Mouse (Mus musculus): ENCODE measurements at regions not wholly inside any gene's neighbourhood (a gene's known extent, or its start where the extent isn't known, plus 50 kb on each side); places are given as distances from the start of the nearest gene placed in this dataset.
A peak's percentile ranks its signal among the peaks of the same experiment; 100 is the strongest.

- DNase-seq, result no peak
Observed at GRCm38 (mm10) chr4:8998606-8999005, 759.8 kb upstream of the Car8 start.

- no peak for DNase-seq
Observed at GRCm38 (mm10) chr4:8992171-8992570, 753.3 kb upstream of the Car8 start.

GRCm38 (mm10) chr4:8990551-8990950, 751.7 kb upstream of the Car8 start:
- DNase-seq, result no peak

- no peak for DNase-seq
Observed at GRCm38 (mm10) chr4:8989614-8990013, 750.8 kb upstream of the Car8 start.

- DNase-seq, result no peak
Observed at GRCm38 (mm10) chr4:8989110-8989509, 750.3 kb upstream of the Car8 start.

DNA sequence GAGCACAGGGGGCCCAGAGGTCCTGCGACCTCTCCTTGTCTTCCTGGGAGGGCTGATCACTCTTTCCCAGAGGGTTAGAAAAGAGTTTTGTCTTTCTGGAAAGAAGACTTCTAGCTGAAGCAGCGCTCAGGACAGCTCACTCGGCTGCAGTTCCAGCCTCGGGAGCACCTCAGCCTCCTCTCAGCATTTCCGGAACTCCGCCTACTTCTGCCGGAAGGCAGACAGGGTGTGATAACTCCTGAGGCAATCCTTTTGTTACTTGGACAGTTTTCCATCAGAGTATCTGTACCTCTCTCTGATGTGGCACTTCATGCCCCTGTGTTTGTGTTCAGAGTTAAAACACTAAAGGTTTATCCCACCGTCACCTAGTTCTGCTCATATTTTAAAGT, 749.5 kb upstream of the Car8 start:
- no peak for DNase-seq

DNA sequence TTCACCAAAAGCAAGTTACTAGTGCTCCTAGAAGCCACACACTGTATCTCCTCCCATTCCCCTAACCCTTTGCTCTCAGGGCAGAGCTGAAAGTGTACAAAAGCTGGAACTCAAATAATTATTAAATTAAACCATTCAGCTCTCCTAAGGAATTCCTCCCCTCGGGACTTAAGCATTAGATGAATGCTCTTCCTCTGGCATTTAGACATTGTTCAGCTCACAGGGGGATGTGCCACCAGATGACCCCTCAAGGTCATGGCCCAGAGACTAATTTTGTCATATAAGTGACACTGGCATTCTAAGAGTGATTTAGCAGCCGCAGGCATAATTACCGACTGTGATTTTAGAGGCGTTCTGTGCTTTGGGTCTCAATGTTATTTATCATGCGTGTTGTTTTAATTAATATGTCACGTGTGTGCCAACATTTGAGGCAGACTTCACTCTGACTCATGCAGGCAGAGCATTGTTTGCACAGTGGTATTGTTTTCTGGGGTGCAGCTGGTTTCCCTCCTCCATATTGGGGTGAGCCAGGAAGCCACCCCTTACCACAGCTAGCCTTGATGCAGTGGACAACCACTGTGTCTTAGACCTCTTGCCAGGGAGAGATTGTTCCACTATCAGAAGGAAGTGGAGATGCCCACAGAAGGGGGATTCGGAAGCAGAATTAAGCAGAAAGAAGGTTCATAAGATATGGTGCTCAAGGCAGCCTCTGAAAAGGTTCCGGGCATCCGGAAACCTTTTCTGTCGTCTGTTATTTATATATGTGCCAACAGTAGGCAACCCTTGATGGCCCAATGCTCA, 748.9 kb upstream of the Car8 start:
- DNase-seq, result no peak

DNA sequence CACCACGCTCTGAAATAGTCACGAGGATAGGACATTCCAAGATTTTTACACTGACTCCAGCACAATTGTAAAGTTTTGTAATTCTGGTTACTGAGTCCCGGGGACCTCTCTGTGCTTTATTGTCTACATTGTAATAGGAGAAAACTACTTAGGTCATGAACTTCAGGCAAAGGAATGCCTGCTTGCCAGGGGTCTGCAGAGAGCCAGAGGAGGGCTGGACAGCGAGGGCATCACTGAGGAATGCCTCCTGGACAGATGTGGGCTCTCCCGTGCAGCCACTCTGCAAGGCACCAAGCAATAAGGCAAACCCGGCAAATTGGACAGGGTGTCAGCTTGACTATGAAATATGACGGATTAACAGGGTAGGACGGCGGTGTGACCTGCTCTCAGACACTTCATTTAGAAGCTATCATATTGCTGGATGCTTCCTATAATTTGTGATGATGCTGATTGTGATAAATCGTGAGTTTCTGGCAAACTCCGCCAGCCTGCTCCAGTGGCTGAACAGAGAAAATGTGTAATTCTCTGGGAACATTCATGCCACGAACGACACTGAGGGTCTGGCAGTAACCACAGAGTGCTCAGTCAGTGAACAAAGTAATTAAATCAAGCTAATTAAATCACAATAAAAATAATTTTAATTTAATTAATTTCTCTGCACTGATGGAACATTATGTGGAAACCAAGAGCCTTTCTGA, 747.7 kb upstream of the Car8 start:
- DNase-seq, result no peak

DNA sequence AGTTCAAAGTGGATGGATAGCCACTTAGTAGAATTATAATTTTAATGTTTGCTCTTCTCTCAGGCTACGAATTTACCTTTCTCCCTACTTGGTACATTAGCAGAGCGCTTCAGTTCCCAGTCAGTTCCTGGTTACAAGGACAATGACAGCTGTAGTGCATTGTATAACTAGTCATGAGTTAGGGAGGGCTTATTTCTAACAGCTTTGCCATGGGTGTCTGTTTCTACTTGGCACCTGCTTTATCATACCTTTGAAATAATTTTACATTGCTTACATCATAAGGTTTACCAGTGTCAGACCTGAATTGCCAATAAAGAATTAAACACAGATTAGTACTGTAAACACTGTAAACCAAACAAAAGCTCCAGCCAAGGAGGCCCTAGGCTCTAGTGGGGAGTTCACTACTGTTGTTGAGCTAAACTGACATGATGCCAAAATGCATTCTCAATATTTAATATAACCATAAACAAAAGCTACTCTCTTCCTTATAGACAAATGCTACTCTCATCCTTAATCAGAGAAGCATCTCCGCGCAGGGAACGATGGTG, 745.3 kb upstream of the Car8 start:
- DNase-seq, result no peak

DNA sequence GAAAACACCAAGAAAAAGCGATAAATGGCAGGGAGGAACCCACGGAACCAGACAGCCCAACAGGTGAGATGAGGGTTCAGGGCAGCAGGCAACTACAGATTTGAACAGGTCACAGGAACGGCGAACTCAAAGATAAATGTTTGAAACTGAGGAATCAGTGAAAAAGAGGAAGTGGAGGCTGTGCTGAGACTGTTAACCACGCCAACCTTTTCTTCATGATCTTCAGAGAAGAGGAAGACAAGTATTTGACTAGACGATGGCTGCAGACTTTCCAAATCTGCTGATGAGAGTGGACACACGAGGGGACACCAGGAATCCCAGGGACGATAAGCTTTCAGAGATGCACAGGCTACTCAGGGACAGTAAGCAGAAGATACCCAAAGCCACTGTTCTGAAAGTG, 740.1 kb upstream of the Car8 start:
- DNase-seq, result peak; percentile 25 to 29

GRCm38 (mm10) chr4:8969951-8970455, 731.2 kb upstream of the Car8 start:
- no peak for DNase-seq

- no peak for DNase-seq
Observed at GRCm38 (mm10) chr4:8968741-8969140, 729.9 kb upstream of the Car8 start.

- no peak for DNase-seq
Observed at GRCm38 (mm10) chr4:8967986-8968385, 729.1 kb upstream of the Car8 start.

DNA sequence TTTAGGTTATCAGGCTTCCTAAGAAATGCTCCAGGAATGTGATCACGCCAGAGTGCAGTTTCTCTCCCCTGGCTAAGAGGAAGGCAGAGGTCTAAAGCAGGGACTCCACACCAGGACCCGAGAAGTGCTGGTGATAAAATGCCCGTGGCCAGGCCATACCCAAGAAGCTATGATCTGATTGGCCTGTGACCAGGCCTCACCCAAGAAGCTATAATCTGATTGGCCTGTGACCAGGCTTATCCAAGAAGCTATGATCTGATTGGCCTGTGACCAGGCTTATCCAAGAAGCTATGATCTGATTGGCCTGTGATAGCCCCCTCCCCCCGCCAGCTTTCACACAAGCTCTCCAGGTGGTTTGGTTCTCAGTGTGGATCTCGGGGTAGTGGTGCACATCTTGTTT, 726.7 kb upstream of the Car8 start:
- DNase-seq, result no peak

DNA sequence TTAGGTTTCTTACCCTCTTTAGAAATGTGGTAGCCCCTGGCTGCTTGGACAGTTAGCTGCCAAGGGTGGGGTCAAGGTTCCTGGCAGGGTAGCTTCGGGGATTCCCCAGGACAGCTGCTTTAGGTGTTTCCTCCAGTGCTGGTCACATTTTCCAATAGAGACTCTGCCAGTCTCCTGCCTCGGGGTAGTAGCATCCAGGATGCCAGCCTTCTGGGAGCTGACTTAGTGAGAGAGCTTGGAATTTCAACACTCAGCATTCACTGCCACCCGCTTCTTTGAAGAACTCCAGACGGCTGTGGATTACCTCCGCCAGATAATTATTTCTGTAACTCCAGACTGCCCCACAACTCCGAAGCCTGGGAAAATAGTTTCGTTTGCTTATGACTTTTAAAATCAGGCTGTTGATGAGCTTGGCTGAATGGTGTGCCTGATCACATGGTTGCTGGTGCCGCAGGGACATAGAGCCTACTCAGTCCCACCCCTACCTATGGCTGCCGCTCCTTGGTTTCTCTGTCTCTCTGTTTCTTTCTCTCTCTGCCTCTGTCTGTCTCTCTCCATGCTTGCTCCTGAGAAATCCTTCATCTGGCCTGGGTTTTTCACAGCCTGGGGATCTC, 724.2 kb upstream of the Car8 start:
- no peak for DNase-seq

DNA sequence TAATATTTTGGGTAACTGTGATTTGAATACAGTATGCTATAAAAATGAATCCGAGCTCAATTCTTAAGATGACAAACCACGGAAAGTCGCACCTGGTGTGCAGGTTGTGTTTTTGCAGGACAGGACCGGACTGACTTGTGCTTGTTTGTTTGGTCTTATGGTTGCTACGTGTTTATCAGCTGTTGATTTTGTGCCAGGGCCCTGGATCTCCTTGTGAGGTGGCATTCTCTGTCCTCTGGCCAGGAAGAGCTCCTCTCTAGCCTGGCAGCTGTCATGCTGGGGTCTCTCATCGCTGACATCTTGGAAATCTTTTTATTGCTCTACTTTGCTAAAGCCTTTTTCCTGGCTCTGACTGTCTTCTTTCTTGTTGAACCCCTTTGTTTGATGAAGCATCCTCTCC, 723.0 kb upstream of the Car8 start:
- DNase-seq, result no peak

- no peak for DNase-seq
Observed at GRCm38 (mm10) chr4:8957771-8958170, 718.9 kb upstream of the Car8 start.

DNA sequence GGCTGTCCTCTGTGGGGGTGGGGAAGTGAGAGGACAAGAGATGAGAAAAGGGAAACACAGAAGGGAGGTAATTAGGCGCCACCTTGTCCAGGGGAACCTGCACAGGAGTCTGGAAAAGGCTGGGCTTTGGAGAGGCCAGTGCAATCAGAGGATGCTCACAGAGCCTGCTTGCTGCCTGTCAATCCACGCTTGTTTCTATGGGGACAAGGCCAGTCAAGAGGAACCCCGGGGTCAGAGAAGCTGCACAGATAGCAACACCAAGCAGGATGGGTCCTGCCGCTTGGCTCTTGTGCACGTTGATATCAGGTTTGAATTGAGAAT, 718.1 kb upstream of the Car8 start:
- DNase-seq, result no peak

DNA sequence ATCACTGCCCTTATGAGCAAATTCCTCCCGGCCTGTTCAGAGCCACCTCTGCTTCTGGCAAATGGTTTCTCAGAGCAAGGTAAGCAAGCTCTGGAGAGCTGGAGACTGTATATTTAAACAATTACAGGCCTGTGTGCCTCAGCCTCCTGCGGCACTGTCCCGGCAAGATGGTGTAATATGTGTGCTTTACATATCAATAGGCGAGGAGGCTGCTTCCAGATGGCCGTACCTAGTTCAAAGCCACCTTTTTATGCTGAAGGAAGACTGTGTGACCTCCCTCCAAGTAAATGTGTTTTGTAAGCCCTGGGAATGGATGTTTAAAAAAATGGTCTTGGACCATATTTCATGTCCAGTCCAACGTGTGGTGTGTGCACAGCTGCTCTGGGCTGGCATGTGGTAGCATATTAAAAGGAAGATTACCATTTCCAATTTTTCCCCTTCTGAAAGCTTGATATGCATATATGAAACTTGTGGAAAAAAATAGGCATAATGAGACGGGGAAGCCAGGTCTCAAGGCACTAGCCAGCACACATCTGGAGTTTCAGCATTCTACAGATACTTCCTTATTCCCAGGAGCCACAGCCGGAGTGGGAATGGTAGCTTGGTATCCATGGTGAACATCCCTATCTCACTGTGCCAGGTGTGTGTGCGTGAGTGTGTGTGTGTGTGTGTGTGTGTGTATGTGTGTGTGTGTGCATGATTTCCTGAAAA, 717.6 kb upstream of the Car8 start:
- DNase-seq, result no peak

DNA sequence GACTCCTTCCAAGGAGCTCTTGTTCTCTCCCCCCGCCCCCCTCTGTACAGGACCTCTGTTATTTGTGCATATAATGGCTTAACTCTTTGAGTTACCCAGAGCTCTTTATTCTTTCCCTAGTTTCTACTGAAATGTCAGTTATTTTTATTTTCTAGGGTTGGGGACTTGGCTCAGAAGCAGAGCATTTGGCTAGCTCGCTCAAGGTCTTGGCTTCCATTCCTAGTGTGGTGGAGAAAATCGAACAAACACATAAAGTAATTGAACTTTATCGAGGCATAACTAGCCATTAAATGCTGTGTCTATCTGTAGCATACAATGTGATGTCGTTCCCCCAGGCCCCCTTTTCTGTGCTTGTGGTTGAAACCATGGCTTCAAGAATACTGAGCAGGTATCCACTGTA, 716.5 kb upstream of the Car8 start:
- no peak for DNase-seq

DNA sequence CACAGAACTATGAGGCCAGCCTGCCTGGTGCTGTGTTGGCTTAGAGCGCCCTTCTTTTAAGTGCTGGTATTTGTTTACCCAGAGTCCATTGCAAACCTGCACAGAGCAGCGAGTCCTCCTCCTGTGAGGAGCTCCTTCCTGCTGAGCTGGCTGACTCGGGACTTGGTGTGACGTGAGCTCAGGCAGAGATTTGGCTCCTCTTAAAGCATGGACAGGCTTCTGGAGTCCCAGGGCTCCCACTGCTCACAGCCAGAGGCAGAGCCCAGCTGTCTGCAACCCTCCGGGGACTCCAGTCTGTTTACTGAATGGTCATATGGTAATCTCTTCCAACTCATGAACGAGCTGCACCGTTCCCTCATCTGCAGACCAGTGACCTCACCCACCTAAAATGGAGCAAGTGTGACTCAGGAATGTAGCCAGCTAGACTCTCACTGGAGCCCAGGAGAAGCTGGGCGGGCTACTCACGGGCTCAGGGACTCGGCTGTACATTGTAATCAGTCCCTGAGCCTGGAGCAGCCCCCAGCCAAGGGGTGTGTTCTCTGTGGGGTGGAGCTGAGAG, 715.6 kb upstream of the Car8 start:
- no peak for DNase-seq

DNA sequence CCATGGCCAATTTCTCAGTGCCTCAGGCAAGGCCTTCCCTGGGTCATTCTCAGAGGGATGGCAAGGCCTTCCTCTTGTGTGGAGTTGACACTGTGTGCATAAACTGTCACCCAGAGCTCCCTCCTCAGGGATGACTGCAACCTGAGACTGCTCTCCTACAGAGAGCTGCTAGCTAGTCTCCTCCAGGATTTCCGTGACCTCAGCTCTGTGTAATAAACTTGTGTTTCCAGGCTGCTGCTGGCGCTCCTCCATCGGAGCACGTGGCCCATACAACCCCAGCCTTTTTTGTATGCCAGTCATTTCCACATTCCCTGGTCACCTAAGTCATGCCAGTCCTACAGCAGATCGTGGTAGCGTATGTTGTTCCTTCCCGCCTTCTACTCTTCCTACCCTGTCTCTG, 714.3 kb upstream of the Car8 start:
- DNase-seq, result no peak

DNA sequence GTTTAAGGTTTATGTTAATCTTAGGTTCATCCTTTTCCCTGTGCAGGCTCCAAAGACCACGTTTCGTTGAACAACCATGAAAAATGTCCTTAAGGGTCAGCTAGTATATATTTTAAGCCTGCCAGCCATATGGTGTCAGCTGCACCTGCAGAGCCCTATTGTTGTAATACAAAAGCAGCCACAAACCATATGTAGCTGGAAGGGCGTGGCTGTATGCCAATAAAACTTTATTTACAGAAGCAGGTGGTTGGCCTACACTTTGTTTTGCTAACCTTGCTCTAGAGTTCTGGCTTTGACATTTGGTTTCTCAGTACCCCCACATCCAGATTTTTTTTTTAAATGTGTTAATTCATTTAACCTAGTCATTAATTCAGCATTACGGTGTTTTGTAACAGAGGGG, 711.1 kb upstream of the Car8 start:
- DNase-seq, result no peak

All from B cell, adult 2 months (primary cell).